Mouse (Mus musculus) cerebellum, adult 11 months (tissue): ENCODE results near the gene Slc11a1.
A peak's percentile ranks its signal among the peaks of the same experiment; 100 is the strongest.

Source experiments
- DNase-seq: peaks from one replicate; pipeline ENCODE4 v3.0.0; 2022

Slc11a1 gene

DNA sequence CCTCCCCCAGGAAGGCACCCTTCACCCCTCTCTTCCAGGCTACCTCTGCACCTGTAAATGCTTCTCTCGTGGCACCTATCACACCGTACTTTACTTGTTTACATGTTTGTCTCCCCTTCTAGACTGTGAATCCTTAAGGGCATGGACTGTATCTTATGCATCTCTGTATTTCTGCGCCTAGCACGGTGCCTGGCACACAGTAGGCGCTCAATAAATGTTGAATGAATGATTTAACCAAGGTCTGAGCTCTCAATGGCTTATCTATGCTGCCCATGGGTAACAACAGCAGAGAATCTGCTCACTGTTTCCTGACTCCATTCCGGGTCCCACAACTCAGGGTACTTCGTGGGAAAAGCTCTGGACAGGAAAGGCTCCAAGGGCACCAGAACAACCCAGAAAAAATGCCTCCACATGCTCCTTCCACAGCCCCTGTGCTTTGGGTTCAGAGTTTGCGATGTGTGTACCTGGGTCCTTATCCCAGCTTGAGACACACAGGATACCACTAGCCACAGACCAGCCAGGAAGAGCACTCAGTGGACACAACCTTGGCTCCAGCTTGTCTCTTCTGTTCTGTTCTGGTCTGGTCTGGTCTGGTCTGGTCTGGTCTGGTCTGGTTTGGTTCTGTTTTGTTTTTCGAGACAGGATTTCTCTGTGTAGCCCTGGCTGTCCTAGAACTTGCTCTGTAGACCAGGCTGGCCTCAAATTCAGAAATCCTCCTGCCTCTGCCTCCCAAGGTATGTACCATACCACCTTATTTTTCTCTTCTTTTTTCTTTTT, 21.4 kb upstream of the Slc11a1 start:
- no peak for DNase-seq

DNA sequence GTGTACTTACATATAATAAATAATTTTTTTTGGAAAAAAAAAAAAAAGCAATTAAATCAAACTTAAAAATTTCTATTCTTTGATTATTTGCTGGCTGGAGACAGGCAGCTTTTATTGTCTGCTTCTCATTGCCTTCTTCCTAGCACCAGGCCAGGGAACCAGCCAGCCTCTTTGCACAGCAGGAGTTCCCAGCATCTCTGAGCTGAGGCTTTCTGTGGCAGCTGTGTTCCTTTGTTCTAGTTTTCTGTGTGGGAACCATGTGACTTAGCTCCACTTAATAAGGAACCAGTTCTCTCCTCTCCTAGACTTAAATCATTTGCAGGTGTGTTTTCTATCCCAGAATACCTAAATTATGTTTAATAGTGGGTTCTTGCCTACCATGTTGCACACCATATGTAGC, 17.5 kb upstream of the Slc11a1 start:
- DNase-seq: no peak

DNA sequence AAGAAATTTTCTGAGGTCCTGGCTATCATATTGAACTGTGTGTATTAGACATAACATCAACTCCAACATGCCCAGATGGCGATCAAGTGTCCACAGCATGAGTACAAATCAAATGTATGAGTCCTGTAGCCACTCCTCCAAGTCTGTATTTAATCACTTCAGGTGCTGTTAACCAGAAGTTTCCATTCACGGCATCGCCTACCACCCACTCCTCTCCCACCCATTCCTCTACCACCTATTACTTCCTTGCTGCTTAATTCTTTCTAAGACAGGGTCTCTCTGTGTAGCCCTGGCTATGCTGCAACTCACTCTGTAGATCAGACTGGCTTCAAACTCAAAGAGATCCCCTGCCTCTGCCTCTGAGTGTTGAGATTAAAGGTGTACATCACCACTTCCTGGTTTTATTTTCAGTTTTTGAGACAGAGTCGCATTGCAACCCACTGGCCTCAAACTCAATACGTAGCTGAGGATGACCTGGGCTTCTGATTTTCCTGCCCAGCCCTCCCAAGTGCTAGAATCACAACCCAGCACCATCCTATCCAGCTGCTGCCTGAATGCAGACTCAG, 15.0 kb upstream of the Slc11a1 start:
- no peak for DNase-seq

DNA sequence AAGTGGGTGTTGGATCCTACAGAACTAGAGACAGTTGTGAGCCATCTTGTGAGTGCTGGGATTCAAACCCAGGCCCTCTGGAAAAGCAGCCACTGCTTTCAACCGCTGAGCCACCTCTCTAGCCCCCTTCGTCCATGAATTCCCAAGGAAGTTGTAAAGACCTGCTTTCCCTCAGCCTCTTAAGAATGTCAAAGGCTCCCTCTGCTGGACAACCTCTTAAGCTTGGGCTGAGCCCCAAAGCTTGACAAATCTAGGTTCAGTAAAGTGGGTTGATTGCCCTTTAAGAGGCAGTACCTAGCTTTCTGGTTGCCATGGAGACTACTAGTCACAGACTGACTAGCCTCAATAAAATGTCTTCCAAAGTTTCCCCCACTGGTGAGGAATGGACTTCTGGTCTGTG, 13.2 kb upstream of the Slc11a1 start, which contains the start of gene Catip:
Gene Catip, plus strand, starts transcription at position 297 of the 400 bp plus-strand sequence.
- DNase-seq: peak; percentile 64

DNA sequence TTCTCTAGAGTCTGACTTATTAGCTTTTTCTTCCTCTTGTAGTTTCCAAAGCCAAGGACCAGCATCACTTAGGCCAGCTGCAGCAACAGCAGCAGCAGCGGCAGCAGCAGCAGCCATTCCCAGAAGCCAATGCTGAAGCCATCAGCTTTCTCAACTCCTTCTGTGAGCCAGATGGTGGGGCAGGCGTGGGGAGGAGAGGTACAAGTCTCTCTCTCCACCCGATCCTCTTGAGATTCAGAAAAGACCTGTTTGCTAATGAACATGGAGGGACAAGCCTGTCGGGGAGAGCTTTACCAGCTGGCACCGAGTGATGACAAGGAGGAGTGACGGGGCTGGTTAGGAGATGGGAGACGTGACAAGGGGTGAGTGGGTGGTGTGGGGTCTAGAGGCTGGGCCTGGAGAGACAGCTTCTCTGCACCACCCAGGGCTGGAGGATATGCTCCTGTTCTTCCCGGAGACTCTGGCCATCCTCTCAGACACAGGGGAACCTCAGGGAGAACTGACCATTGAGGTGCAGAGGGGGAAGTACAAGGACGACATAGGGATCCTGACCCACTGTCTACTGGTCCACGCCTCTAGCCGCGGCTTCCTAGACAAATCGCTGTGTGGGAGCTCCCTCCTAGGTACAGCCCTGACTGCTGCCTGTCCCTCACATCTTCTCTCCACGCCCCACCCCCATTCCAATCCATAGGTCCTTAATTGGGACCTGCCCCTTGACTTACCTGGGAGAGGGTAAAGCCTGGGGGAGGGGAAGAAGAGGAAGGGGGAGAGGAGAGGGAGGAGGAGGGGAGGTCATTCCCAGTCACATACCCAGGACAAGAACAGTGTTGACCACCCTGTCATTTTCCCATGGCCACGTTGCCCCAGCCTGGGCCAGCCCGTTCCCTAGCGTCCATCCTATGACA, 12.4 kb upstream of the Slc11a1 start:
- DNase-seq: no peak

DNA sequence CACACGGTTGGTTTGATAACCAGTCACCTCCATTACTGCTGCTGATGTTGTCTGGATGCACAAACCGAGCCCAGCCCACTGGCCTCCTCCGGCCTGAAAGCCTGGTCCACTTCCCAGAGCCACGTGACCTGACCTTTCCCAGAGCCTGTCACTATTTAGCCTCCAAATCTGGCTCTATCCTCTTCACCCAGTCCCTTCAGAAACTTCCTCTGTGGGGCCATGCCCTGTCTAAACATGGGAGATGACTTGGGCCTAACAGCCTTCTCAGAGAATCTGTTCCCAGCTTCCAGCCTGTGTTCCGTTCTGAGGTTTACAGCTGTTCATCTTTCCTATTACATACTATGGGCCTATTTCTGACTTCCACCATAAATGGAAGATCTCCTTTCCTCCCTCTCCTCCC, 11.6 kb upstream of the Slc11a1 start:
- DNase-seq: no peak

DNA sequence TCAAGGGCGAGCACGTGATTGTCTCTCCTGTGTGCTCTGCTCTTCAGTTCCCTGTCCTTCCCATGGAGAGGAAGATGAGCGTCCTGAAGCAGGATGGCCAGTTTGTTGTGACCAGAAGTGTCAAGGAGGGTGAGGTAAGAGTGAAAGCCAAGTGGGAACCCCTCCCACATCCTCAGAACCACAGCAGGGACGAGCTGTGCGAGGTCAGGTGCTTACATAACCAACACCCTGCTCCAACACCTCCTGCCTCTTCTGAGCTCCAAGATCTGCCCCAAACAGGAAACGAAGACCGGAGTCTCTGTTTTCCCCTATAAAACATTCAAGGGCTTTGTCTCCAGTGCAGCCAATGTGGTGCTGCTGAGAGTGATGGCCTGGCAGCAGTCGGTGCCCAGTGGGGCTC, 10.7 kb upstream of the Slc11a1 start:
- no peak for DNase-seq

DNA sequence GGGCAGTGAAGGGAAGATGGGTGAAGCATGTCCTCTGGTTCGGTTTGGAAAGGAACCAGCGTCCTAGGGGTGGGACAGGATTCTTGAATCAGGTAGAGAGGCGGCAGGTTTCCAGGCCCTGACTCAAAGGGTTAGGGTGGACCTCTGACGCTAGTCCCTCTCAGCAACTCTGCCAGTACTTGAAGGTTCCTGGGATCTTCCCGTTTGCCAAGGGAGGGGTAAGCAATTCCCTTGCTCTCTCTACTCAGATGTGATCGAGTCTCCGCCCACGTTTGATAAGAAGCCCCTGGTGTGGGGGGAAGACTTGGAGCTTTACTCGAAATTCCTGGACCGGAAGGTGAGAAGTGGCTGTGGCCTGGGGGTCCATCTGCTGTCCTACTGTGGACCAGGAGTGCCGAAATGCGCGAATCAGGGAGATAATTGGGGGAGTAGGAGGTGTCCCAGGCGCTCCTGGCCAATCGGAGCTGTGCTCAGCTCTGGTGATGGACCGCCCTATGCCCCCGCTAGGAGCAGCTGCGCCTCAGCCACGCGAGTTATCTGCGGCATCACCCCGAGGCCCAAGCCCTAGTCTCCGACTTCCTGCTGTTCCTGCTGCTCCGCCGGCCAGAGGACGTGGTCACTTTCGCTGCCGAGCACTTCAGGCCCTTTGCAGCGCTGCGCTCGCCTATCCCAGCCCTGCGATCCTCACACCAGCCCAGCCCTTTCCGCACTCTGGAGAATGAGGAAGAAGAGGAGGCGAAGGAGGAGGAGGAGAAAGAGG, 6.9 kb upstream of the Slc11a1 start:
- no peak for DNase-seq

DNA sequence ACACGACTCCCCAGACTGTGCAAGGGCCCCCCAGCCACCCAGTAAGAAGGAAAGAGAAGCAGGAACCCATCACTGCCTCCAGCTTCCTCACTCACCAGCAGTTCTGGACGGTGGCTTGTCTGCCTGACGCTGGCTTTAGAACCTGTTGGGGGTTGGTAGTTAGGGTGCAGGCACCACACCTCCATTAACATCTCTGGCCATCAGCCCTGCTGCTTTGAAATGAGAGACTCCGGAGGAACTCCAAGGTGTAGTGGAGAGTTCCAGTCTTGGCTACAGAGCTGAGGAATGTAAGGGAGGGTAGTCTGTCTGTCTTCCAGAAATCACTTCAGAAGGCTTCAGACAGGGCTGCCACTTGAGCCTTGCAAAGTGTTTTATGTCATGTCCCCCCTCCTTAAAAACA, 5.0 kb upstream of the Slc11a1 start:
- no peak for DNase-seq

DNA sequence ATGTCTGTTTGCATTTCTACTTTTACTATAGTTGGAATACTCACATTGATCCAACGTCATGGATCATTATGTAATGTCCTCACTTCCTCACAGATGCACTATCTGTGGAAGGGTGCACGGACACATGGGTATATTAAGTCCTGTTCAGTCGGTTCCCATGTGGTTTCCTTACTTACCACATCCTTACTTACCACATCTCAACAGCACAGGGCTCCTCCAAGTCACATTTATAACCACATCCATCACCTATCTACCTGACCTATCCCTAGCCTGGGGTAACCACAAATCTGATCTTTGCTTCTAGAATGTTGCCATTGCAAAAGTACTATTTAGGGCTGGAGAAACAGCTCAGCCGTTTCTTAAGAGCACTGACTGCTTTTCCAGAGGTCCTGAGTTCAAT, 1.6 kb upstream of the Slc11a1 start:
- DNase-seq: no peak

DNA sequence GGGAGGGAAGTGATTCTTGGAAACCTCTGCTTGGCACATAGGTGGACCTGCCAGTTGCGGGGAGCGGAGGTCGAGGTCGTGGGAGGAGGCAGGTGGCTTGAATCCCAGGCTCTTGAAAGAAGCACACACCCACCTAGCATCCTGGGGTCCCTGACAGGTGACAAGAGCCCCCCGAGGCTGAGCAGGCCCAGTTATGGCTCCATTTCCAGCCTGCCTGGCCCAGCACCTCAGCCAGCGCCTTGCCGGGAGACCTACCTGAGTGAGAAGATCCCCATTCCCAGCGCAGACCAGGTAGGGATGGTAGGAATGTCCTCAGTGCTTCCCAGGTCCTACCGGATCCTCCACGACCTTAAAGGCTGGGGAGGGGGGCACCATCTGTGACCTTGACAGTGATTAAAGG, 566 bp downstream of the Slc11a1 start:
- no peak for DNase-seq

DNA sequence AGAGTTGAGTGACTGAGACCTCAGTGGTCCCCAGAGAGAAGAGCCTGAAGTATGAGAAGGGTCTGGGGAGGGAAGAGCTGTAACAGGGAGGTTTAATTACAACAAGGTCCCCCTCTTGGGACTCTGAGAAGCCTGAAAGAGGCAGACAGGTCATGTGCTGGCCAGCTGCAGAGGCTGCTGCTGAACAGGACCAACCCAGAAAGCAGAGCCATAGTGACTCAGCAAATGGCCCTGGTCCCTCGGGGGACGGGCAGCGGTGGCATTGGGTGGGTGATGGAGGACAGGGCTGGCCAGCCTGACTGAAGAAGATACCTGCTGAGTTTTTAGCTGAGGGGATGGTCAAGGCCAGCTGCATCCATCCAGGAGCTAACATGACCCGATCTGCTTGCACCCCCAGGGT, 1.4 kb downstream of the Slc11a1 start:
- DNase-seq: no peak

DNA sequence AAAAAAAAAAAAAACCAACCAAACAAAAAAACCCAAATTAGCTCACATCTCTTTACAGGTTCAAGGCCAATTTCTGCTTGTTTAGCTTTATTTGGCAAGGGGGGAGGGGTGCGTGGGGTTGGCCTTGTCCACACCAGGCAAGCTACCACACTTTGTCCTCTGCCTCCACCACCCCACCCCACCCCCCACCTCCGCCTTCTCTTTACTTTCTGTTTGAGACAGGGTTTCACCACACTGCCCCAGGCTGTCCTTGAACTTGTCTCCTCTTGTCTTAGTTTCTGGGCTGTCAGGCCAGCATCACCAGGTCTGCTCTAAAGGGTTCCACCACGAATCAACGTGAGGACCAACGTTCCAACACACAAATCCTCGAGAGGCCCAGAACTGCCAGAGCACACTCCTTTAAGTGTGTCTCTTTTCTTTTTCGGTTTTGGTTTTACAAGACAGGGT, 4.1 kb downstream of the Slc11a1 start:
- no peak for DNase-seq

DNA sequence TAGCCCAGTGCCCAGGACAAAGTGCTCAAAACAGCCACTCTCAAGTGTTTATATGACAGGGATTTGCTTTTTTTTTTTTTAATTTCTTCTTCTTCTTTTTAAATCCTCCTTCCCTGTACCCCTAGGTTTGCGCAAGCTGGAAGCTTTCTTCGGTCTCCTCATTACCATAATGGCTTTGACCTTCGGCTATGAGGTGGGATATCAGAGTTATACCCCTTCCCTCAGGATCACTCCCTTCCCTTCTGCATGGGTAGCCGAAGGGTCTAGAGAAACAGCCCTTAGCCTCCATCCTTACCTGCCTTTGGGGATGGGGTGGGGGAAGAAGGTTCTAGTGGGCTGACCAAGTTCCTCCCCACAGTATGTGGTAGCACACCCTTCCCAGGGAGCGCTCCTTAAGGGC, 5.5 kb downstream of the Slc11a1 start:
- no peak for DNase-seq

DNA sequence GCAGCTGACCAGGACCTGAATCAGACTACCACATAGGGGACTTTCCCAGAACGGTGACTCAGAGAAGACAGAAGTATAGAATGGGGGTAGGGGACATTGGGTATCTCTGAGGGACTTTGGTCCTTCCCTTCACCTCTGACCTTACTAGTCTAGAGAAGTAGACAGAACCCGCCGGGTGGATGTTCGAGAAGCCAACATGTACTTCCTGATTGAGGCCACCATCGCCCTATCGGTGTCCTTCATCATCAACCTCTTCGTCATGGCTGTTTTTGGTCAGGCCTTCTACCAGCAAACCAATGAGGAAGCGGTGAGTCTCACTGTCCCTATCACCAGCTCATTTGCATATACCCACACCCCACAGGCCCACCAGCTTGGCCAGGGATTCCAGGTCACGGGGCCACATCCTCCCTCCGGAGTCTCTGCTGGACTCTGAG, 6.6 kb downstream of the Slc11a1 start:
- no peak for DNase-seq

DNA sequence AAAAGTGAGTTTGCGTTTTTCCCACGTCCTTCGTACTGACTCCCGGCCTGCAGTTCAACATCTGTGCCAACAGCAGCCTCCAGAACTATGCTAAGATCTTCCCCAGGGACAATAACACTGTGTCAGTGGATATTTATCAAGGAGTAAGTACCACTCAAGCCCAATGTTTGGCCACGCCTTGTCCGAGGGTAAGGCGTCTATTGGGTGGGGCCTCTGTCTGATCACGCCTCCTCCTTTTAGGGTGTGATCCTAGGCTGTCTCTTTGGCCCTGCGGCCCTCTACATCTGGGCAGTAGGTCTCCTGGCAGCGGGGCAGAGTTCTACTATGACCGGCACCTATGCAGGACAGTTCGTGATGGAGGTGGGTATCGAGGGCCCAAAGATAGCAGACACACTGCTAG, 8.4 kb downstream of the Slc11a1 start:
- no peak for DNase-seq

DNA sequence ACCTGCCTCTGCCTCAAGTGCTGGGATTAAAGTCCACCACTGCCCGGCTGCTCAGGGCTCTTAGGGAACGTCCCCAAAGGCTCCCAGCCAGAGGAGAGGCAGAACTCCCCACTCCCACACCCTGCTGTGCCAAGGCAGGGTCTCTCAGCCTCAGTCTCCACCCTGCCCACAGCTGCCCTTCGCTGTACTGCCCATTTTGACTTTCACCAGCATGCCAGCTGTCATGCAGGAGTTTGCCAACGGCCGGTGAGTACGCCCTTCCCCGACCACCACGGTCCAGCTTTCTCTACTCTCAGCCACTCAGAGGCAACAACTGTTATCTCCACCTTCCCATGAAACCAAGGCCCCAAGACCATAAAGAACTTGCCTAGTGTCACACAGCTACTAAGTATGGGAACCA, 9.5 kb downstream of the Slc11a1 start:
- no peak for DNase-seq

DNA sequence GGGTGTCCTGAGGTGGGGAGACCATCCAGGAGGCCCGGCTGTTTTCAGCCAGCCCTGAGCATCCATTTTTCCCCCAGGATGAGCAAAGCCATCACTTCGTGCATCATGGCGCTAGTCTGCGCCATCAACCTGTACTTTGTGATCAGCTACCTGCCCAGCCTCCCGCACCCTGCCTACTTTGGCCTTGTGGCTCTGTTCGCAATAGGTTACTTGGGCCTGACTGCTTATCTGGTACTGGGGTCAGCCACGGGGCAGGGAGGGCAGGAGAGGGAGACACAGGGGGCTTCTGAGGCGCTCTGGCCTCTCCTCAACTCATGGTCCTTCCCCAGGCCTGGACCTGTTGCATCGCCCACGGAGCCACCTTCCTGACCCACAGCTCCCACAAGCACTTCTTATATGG, 10.1 kb downstream of the Slc11a1 start:
- DNase-seq: no peak

DNA sequence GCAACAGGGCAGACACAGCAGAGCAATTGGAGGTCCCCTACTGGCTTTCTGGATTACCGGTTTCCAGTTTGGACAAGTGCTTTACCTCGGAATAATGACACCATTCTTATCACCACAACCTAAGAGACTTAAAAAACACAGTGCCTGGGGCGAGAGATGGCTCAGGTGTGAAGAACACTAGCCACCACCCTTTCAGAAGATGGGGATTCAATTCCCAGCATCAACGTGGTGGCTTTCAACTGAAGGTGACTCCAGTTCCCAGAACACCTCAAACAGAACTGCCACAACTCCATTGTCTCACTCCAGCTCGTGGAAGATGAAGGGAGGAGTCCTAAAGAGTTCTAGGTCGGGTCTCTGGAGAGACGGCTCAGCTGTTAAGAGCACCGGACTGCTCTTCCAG, 10.5 kb downstream of the Slc11a1 start:
- DNase-seq: no peak

DNA sequence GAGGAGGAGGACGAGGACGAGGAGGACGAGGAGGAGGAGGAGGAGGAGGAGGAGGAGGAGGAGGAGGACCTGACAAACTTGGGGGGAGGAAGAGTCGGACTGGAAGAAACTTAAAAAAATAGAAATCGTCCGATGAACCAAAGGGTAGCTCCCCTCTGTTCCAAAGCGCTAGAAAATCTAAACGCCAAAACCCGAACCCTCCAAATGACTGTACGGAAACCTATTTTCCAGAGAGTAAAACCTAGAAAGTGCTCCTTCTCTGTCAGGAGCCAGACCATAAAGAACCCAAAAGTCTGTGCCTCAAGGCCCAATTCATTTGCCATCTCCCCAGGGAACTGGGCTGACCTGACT, 11.3 kb downstream of the Slc11a1 start:
- DNase-seq: no peak

DNA sequence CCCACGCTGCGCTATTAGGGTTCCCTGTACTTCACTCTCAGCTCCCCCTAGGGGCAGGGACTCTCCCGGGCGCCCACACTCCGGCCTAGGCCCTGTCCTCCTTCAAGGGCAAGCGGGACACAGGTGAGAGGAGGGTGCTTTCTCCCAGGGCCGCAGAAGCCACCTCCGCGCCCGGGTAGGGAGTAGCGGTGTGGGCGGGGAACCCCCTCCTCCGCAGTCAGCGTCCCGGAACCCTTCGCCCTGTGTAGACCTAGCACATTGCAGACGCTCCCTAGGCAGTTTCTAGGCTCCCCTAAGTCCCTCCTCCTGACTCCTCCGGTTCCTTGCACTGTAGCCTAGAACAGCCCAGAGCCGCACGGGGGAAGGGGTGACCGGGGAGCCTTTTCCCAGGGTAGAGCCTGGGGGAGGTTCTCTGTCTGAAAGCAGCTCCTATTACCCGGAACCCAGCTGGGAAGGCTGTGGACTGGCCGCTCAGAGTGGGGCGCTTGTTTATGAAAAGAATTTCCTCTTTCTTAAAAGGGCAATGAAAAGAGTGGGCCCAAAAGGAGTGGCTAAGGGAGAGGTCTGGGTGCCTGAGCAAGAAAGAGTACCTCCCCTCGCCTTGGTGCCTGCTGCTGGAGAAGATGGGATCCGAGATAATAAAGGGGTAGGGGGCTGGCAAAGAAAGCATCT, 11.9 kb downstream of the Slc11a1 start:
- peak; percentile 91 for DNase-seq

DNA sequence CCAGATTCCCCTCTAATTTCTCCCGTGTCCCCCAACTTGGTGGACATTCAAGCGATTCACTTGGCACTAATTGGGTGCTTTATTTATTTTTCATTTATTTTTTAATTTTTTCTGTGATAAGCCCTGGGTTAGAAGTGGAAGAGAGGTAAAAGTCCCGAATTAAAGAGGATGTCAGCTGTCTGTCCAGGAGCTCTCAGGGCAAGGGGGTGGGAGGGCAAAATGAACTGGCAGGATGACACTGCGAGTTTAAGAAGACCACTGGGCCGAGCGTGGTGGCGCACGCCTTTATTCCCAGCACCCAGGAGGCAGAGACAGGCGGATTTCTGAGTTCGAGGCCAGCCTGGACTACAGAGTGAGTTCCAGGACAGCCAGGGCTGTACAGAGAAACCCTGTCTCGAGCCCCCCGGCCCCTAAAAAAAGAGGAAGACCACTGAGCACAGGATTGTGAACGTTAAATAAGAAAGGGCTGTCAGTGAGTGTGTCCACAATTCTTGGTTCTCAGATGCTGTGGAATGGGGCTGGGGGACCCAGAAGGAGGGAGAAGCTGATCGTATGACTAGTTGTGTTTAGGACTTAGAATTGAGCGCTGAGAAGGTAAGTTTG, 12.5 kb downstream of the Slc11a1 start:
- DNase-seq: no peak
